Mouse (Mus musculus) bone marrow, adult 2 months (tissue): ENCODE data around the gene Rnf215.

Experiments used
- CTCF ChIP-seq: fragments of 200-500 bp; IDR thresholded peaks from 2 replicates; pipeline ENCODE4 v1.5.1; 2011; ENCODE audit warnings: low read length, control low read depth; ENCODE audit not compliant: control insufficient read depth, insufficient read depth
- POLR2A ChIP-seq: fragments of 200-500 bp; IDR thresholded peaks from 2 replicates; pipeline ENCODE4 v1.6.1; 2011; ENCODE audit warnings: low read depth, mild to moderate bottlenecking, control low read depth, low read length, borderline replicate concordance; ENCODE audit not compliant: control insufficient read depth

DNA sequence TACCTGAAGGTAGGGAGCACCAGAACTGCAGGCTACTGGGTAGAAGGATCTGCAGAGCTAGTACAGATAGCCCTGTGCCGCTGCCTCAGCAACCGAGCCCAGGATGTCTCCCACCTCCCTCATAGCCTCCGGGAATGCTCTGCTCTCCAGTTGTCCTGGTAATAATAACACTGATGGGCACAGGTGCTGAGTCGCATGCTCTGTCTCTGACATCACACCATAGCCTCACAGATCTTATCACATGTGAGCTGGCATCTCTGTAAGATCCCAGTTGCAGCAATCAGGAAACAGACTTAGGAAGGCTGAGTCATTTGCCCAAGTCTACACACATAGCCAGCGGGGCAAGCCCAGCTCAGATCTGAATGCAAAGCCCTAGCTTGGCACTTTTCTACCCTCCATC, 33.2 kb upstream of the Rnf215 start:
- TF ChIP-seq CTCF, result no peak
- TF ChIP-seq POLR2A, result no peak
